Mouse (Mus musculus) hindbrain, embryonic 15.5 days (tissue): Measurements from ENCODE around the gene Usp7. TPM values are rescaled to one million over a fixed set of nuclear protein-coding genes. Genes with fewer than 3 reads are reported as not detected.

Source experiments
- ATAC-seq: fragments of 200-750 bp; cut with Nextera tagmentation; 2 replicates; pipeline ENCODE4 v1.8.0; 2017; ENCODE audit warnings: low read depth, moderate number of reproducible peaks, moderate TSS enrichment; ENCODE audit not compliant: low FRiP score
- H3K27ac ChIP-seq: fragments of 300-500 bp; sonication (generic); replicated peaks from 2 replicates; pipeline ENCODE4 v1.5.1; 2015; ENCODE audit warnings: mild to moderate bottlenecking, inconsistent platforms
- H3K27me3 ChIP-seq: fragments of 300-500 bp; sonication (generic); 2 replicates; pipeline ENCODE4 v1.6.1; 2015; ENCODE audit warnings: control low read depth, inconsistent platforms
- H3K36me3 ChIP-seq: fragments of 300-500 bp; sonication (generic); 2 replicates; pipeline ENCODE4 v1.6.1; 2015; ENCODE audit warnings: control low read depth, inconsistent platforms
- H3K4me1 ChIP-seq: fragments of 300-500 bp; sonication (generic); replicated peaks from 2 replicates; pipeline ENCODE4 v1.6.1; 2015; ENCODE audit warnings: control low read depth, inconsistent platforms
- H3K4me2 ChIP-seq: fragments of 300-500 bp; sonication (generic); 2 replicates; pipeline ENCODE4 v1.6.1; 2015; ENCODE audit warnings: moderate library complexity, mild to moderate bottlenecking, inconsistent platforms
- H3K4me3 ChIP-seq: fragments of 300-500 bp; sonication (generic); 2 replicates; pipeline ENCODE4 v1.5.1; 2015; ENCODE audit warnings: mild to moderate bottlenecking, inconsistent platforms
- H3K9ac ChIP-seq: fragments of 300-500 bp; sonication (generic); 2 replicates; pipeline ENCODE4 v1.6.1; 2015; ENCODE audit warnings: inconsistent platforms
- H3K9me3 ChIP-seq: fragments of 300-500 bp; sonication (generic); 2 replicates; pipeline ENCODE4 v1.6.1; 2016; ENCODE audit warnings: control low read depth, inconsistent platforms
- WGBS: fragments of 180-500 bp; shearing (Covaris S2); methylation state at CpG from one replicate; pipeline ENCODE4 v1.1.7; 2015; 5-methylcytosine and 5-hydroxymethylcytosine counted together
- polyA plus RNA-seq: library from polyadenylated mRNA; unstranded; fragments of >200 nt; fragmentation: Nextera tagmentation; extraction: Ambion mirVana; gene quantifications from 2 replicates; pipeline ENCODE4 v1.2.1, GENCODE M21; 2015

The Usp7 gene
- polyA plus RNA-seq, 1 experiment from 2014 or later, result 29.2 TPM

DNA sequence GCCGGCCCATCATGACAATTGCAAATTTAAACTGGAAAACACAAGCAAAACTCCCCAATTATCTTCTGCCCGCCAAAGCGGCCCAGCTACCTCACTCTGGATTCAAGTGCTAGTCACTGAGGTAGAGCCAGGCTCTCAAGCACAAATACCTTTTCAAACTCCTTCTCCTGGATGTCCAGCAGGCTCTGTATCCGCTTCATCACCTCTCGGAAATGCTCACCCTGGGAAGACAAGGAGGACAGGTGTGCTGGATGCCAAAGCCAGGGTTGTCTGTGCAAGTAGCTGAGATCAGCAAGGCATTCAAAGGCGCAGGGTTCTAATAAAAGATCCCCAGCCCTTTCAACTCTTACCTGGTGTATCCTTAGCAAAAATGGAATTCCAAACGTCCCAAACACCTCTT lies 100.9 kb downstream of the Usp7 start:
- no peak for ATAC-seq
- Histone ChIP-seq H3K4me1 (peaks cover 4% of the 10 kb centered on the region; the same call in 1 of the 2 replicates), H3K27me3 (no peaks in the 10 kb centered on the region), H3K36me3 (peaks cover 69% of the 10 kb centered on the region), H3K9ac (no peak overlapping the region), H3K27ac (no peak overlapping the region), H3K4me2 (no peak overlapping the region), H3K9me3 (no peaks in the 10 kb centered on the region), H3K4me3 (no peak overlapping the region)
- WGBS, result 93% methylated on average over 7 of the region's 7 CpGs

DNA sequence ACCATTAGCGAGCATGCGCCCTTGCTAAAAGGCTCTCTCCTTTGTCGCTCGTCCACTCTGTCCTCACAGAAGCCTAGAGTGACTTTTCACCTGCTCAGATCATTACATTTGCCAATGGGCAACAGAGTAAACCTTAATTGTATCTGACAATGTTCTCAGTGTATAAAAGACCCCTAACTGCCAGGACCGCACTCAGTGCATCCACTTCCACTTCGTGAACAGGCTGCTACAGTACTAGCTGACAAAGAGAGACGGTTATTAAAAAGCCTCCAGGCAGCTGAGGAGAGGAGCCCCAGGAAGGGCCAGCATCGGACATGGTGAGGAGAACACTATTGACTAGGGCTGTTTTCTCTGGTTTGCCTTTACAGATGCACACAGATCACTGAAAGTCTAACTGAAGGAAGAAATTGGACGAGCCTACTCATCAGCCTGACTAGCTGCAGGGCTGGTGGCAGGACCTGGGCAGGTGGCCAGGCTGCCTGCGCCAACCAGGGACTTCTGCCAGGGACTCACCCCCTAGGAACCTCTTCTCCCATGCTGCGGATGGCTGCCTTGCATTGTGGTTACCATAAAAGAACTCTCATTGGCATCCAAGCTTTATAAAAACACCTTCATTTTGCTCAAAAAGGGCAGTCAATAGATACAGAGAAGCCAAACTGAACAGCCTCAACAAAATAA lies 102.0 kb downstream of the Usp7 start:
- Histone ChIP-seq H3K4me3 (no peak overlapping the region), H3K9ac (no peak overlapping the region), H3K36me3 (peaks cover 60% of the 10 kb centered on the region), H3K27me3 (no peaks in the 10 kb centered on the region), H3K27ac (peak overlapping the region; percentile 60), H3K9me3 (no peaks in the 10 kb centered on the region), H3K4me1 (peaks cover 4% of the 10 kb centered on the region; the same call in 1 of the 2 replicates), H3K4me2 (no peak overlapping the region)
- 69% methylated on average over 11 of the region's 11 CpGs for WGBS
- peak; percentile 69 for ATAC-seq

DNA sequence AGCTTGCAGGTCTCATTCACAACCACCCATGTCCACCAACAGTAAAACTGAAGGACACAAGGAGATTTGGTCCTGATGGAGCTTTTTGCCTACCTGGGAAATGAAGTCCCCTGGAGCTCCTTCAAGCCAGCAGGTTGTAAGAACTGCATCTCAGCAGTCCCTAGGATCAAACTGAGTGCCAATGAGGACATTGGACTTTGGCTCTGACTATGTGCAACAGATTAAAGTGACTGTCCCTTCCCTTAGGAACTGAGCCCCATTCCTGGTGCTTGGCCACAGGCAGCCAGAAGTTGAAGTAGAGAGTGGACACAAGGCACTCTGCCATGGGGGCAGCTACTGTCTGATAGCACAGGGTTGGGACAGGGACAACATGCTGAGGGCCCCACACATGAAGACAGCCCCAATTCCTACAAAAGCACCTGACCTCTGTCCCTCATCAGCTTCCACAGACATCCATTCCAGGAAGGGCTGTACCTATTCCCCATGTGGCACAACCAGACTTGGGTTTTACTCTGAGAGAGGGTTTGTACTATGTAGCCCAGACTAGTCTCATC lies 104.5 kb downstream of the Usp7 start:
- no peak for ATAC-seq
- Histone ChIP-seq H3K4me3 (no peak overlapping the region), H3K4me1 (peaks cover 4% of the 10 kb centered on the region; the same call in 1 of the 2 replicates), H3K27me3 (no peaks in the 10 kb centered on the region), H3K27ac (no peak overlapping the region), H3K4me2 (no peak overlapping the region), H3K9me3 (no peaks in the 10 kb centered on the region), H3K9ac (no peak overlapping the region), H3K36me3 (peaks cover 38% of the 10 kb centered on the region)

DNA sequence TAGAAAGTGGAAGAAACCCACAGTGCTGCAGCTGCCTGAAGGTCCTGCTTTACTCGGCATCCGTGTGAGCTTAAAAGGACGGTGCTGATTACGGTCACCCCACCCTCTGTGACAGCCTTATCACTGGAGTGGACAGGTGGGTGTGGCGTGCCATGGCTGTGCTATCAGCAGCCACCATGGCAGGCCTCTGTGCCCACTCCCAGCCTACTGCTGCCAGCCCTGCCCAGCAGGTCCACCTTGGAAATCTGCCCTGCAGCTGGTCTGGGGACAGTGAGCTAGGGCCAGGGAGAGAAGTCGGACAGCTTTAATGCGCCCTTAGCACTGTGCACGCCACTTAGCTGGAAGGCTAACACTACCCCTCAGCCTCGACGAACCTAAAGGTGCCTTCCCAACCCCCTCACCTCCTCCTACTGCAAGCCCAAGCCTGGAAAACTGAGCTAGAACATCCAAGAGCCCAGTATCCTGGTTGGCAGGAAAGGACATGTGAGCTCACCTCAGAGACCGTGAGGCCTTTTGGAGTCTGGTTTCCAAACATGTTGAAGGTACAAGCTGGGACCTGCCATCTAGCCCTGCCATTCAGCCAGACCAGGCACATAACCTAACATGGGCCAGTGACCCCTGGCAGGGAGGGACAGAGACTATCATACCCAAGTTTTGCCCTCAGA lies 105.1 kb downstream of the Usp7 start:
- no peak overlapping the region for H3K4me3 ChIP-seq
- no peaks in the 10 kb centered on the region for H3K9me3 ChIP-seq
- H3K27ac ChIP-seq, result no peak overlapping the region
- H3K36me3 ChIP-seq, result peaks cover 31% of the 10 kb centered on the region
- ATAC-seq, result no peak
- peaks cover 4% of the 10 kb centered on the region; the same call in 1 of the 2 replicates for H3K4me1 ChIP-seq
- H3K27me3 ChIP-seq, result no peaks in the 10 kb centered on the region
- 84% methylated on average over 11 of the region's 11 CpGs for WGBS
- H3K9ac ChIP-seq, result no peak overlapping the region
- no peak overlapping the region for H3K4me2 ChIP-seq

DNA sequence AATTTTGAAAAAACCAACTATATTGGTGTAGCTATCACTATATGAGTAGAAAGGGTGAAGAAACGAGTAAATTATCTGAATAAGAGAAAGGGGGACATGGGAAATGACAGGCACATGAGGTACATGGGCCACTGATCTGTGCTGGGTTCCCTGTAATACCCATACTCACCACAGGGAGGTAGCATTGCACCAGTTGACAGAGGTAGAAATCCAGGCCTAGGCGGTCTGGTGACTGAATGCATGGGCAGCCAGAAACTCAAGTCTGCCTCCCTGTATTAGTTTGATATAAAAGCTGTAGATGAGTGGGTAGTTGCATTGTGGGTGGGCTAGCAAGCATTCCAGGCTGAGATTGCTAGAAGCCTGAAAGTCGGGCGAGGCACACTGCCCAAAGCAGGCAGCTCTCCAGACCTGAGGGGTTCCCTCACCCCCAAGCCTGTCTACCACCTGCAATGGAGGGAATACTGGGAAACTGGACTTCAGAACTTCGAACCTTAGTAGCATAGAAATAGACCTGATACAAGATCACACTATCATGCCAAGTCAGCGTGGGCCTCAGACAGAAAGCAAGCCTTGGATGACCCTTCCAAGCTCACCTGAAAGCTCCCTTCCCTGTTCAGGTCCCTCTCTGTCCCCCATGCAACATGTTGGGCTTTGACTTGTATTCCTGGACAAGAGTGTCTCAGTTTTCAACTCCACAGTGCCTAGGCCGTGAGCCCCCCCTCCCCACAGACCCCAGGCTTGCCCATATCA lies 105.8 kb downstream of the Usp7 start:
- Histone ChIP-seq H3K27me3 (no peaks in the 10 kb centered on the region), H3K36me3 (peaks cover 24% of the 10 kb centered on the region), H3K4me3 (no peak overlapping the region), H3K27ac (no peak overlapping the region), H3K9me3 (no peaks in the 10 kb centered on the region), H3K4me1 (peaks cover 4% of the 10 kb centered on the region; the same call in 1 of the 2 replicates), H3K9ac (no peak overlapping the region), H3K4me2 (no peak overlapping the region)
- whole genome bisulfite sequencing, result 64% methylated on average over 7 of the region's 7 CpGs
- peak; percentile 39; the same call in 1 of the 2 replicates for ATAC-seq

DNA sequence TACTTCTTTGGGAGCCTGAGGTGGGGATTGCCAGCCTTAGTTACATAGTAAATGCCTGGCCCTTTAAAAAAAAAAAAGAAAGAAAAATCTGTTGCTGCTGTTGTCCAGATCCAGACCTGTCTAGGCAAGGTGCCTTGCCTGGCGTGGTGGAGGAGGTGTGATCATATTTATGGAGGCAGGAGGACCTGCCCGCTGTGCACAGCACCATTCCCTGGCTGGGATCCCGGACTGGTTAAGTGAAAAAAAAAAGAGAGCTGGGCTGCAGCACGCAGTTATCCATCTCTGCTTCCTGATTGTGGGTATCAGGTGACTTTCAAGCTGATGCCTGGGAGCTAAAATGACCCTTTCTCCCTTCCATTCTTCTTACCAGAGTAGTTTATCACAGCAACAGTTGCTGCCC lies 107.0 kb downstream of the Usp7 start:
- no peak for ATAC-seq
- 81% methylated on average over 4 of the region's 4 CpGs for WGBS
- Histone ChIP-seq H3K9ac (no peak overlapping the region), H3K9me3 (no peaks in the 10 kb centered on the region), H3K27ac (no peak overlapping the region), H3K4me1 (peaks cover 3% of the 10 kb centered on the region; the same call in 1 of the 2 replicates), H3K4me2 (no peak overlapping the region), H3K4me3 (no peak overlapping the region), H3K27me3 (no peaks in the 10 kb centered on the region), H3K36me3 (peaks cover 17% of the 10 kb centered on the region; the same call in 1 of the 2 replicates)

DNA sequence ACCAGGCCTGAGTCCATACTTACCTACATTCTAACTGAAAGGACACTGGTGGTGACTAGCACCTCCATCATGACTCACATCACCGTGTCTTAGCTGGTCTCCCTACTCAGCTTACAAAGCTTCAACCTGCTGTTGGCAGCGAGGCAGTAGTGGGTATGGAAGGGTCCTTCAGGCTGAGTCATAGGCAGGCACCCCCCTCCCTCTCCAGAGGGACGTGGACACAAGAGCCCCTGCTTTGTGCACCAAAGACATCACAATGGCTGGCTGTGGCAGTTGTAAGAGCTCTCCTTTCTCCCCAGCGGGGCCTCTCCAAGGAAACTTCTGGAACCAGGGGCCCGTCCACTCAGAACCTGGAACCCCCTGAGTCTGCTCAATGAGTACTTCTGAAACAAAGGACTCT lies 111.6 kb downstream of the Usp7 start, which contains the start of gene Gm5767:
Gene Gm5767, plus strand, starts transcription at position 301 of the 400 bp plus-strand sequence.
- Histone ChIP-seq H3K9me3 (no peaks in the 10 kb centered on the region), H3K27ac (no peak within 1 kb of the TSS), H3K27me3 (no peaks in the 10 kb centered on the region), H3K4me3 (no peak within 1 kb of the TSS), H3K4me2 (no peak within 1 kb of the TSS), H3K36me3 (no peaks in the 10 kb centered on the region), H3K9ac (no peak within 1 kb of the TSS), H3K4me1 (no peaks in the 10 kb centered on the region)
- ATAC-seq, result no peak
- 86% methylated on average over 5 of the region's 5 CpGs for WGBS

DNA sequence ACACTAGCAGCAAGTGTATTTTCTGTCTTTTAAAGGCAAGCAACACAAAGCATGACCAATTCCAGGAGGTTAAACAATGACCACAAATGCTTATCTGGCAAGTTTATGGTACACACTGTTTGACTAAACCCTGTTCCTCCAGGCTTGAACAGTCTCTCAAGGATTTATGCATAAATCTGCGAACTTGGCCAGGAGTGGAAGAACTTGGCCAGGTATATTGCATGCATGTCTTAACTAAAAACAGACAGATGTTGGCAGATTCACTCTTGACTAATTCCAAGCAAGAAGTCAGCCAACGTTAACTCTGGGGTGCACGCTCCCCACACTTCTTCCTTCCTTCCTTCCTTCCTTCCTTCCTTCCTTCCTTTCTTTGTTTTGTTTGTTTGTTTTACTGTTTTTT lies 112.3 kb downstream of the Usp7 start:
- H3K27ac ChIP-seq, result no peak overlapping the region

GRCm38 (mm10) chr16:8678676-8679075 lies 113.4 kb downstream of the Usp7 start:
- H3K27me3 ChIP-seq, result no peaks in the 10 kb centered on the region
- WGBS, result 85% methylated on average over 4 of the region's 4 CpGs

More for the DNA sequence above, 112.3 kb downstream of the Usp7 start:
- Histone ChIP-seq H3K4me3 (no peak overlapping the region), H3K36me3 (no peaks in the 10 kb centered on the region), H3K9ac (no peak overlapping the region), H3K4me1 (no peaks in the 10 kb centered on the region), H3K4me2 (no peak overlapping the region), H3K27me3 (no peaks in the 10 kb centered on the region), H3K9me3 (no peaks in the 10 kb centered on the region)
- WGBS, result 85% methylated on average over 3 of the region's 3 CpGs
- no peak for ATAC-seq

GRCm38 (mm10) chr16:8678035-8678434 lies 114.1 kb downstream of the Usp7 start:
- Histone ChIP-seq H3K4me2 (no peak overlapping the region), H3K36me3 (no peaks in the 10 kb centered on the region), H3K9ac (no peak overlapping the region), H3K4me3 (no peak overlapping the region), H3K27ac (no peak overlapping the region), H3K9me3 (no peaks in the 10 kb centered on the region), H3K27me3 (no peaks in the 10 kb centered on the region), H3K4me1 (no peaks in the 10 kb centered on the region)
- ATAC-seq, result no peak
- WGBS, result 60% methylated on average over 5 of the region's 5 CpGs

More at GRCm38 (mm10) chr16:8678676-8679075, 113.4 kb downstream of the Usp7 start:
- no peak for ATAC-seq
- H3K36me3 ChIP-seq, result no peaks in the 10 kb centered on the region
- H3K9me3 ChIP-seq, result no peaks in the 10 kb centered on the region
- H3K27ac ChIP-seq, result no peak overlapping the region
- no peak overlapping the region for H3K4me3 ChIP-seq
- H3K4me1 ChIP-seq, result no peaks in the 10 kb centered on the region
- H3K9ac ChIP-seq, result no peak overlapping the region
- H3K4me2 ChIP-seq, result no peak overlapping the region

DNA sequence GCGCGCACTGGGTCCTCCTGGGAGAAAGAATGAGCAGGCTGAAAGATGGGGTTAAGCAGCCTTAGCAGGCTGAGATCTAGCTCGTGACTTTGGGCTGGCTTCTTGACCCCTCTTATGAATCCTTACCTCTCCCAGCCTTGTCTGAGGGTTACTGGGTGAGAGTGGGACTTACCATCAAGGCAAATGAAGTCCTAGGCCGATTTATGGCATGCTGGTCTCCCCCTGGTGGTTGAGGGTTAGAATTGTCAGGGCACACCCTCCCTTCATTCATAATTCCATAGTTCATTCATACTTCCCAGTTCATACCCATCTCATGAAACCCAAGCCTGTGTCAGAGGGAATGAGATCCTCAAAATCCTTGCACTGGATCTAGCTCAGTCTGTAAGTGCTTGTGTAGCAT lies 115.3 kb downstream of the Usp7 start:
- 55% methylated on average over 4 of the region's 4 CpGs for WGBS
- ATAC-seq, result no peak

DNA sequence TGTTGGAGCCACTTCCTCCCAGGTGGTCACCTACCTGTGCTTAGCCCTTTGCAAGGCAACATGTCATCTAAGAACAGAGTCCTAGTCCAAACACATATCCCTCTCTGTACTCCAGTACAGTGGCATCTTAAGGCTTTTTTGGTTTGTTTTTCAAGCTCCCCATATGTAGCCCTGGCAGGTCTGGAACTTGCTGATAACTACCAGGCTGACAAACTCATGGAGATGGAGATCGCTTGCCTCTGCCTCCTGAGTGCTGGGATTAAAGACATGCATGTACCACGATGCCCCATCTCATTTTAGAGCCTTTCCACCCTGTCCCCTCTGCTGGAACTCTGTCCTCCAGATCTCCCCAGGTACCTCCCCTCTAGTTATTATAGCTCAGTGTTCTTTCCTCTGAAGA lies 115.9 kb downstream of the Usp7 start:
- no peak for ATAC-seq
- no peak overlapping the region for H3K9ac ChIP-seq
- no peak overlapping the region for H3K4me2 ChIP-seq
- H3K4me3 ChIP-seq, result no peak overlapping the region
- H3K27me3 ChIP-seq, result no peaks in the 10 kb centered on the region
- peaks cover 4% of the 10 kb centered on the region; the same call in 1 of the 2 replicates for H3K4me1 ChIP-seq
- 77% methylated on average over 2 of the region's 2 CpGs for WGBS
- H3K9me3 ChIP-seq, result no peaks in the 10 kb centered on the region
- H3K36me3 ChIP-seq, result no peaks in the 10 kb centered on the region
- no peak overlapping the region for H3K27ac ChIP-seq

More for the DNA sequence above, 115.3 kb downstream of the Usp7 start:
- no peaks in the 10 kb centered on the region for H3K9me3 ChIP-seq
- H3K27me3 ChIP-seq, result no peaks in the 10 kb centered on the region
- no peak overlapping the region for H3K9ac ChIP-seq
- H3K27ac ChIP-seq, result no peak overlapping the region
- H3K4me2 ChIP-seq, result no peak overlapping the region
- H3K36me3 ChIP-seq, result no peaks in the 10 kb centered on the region
- H3K4me1 ChIP-seq, result peaks cover 4% of the 10 kb centered on the region; the same call in 1 of the 2 replicates
- no peak overlapping the region for H3K4me3 ChIP-seq
